Mouse (Mus musculus) spleen, adult 2 months (tissue): ENCODE results near the gene Aloxe3. TPM values are rescaled to one million over a fixed set of nuclear protein-coding genes. Genes with fewer than 3 reads are reported as not detected.
"Not testable (repeated sequence)": the region's sequence is repeated elsewhere in the genome, so short reads cannot be mapped to it uniquely, and the experiment has no call there.

Experiments used
- DNase-seq, 2 experiments: peaks; one replicate each; pipeline versions ENCODE4 v3.0.0 to v3.0.0-alpha.2; 2012 to 2021; ENCODE audit warnings: low spot score in 2 of 2, low read depth in 1 of 2
- H3K27ac ChIP-seq: fragments of 200-500 bp; 2 replicates; pipeline ENCODE4 v1.5.1; 2012; ENCODE audit warnings: low read length, inconsistent platforms; ENCODE audit not compliant: insufficient read depth
- H3K27me3 ChIP-seq: fragments of 200-500 bp; 2 replicates; pipeline ENCODE4 v1.6.1; 2012; ENCODE audit warnings: mild to moderate bottlenecking, moderate library complexity, low read length, inconsistent platforms; ENCODE audit not compliant: control insufficient read depth, insufficient read depth
- H3K36me3 ChIP-seq: fragments of 200-500 bp; 2 replicates; pipeline ENCODE4 v1.6.1; 2012; ENCODE audit warnings: mild to moderate bottlenecking, low read length, inconsistent platforms; ENCODE audit not compliant: control insufficient read depth, insufficient read depth
- H3K4me1 ChIP-seq: fragments of 200-500 bp; 2 replicates; pipeline ENCODE4 v1.6.1; 2011; ENCODE audit warnings: inconsistent platforms; ENCODE audit not compliant: control insufficient read depth, insufficient read depth, insufficient read length
- H3K4me3 ChIP-seq: fragments of 200-500 bp; 2 replicates; pipeline ENCODE4 v1.5.1; 2011; ENCODE audit warnings: mild to moderate bottlenecking, inconsistent platforms; ENCODE audit not compliant: insufficient read depth, insufficient read length; ENCODE audit errors: extremely low read depth
- CTCF ChIP-seq: fragments of 200-500 bp; IDR thresholded peaks from 2 replicates; pipeline ENCODE4 v1.5.1; 2011; ENCODE audit warnings: mild to moderate bottlenecking, inconsistent platforms; ENCODE audit not compliant: insufficient read depth, insufficient read length, insufficient replicate concordance; ENCODE audit errors: extremely low read depth
- POLR2A ChIP-seq: fragments of 200-500 bp; IDR thresholded peaks from 2 replicates; pipeline ENCODE4 v1.6.1; 2011; ENCODE audit warnings: low read depth, low read length, inconsistent platforms
- WGBS: fragments of 180-500 bp; shearing (Covaris S2); methylation state at CpG from one replicate; pipeline ENCODE4 v1.1.7; 2018; 5-methylcytosine and 5-hydroxymethylcytosine counted together
- polyA plus RNA-seq: library from polyadenylated mRNA; depleted of rRNA; stranded (reverse); fragments of >200 nt; gene quantifications from 2 replicates; pipeline ENCODE4 v1.2.3, GENCODE M21; 2012

Aloxe3 gene
- polyA plus RNA-seq, 1 experiment = 2.8 TPM

DNA sequence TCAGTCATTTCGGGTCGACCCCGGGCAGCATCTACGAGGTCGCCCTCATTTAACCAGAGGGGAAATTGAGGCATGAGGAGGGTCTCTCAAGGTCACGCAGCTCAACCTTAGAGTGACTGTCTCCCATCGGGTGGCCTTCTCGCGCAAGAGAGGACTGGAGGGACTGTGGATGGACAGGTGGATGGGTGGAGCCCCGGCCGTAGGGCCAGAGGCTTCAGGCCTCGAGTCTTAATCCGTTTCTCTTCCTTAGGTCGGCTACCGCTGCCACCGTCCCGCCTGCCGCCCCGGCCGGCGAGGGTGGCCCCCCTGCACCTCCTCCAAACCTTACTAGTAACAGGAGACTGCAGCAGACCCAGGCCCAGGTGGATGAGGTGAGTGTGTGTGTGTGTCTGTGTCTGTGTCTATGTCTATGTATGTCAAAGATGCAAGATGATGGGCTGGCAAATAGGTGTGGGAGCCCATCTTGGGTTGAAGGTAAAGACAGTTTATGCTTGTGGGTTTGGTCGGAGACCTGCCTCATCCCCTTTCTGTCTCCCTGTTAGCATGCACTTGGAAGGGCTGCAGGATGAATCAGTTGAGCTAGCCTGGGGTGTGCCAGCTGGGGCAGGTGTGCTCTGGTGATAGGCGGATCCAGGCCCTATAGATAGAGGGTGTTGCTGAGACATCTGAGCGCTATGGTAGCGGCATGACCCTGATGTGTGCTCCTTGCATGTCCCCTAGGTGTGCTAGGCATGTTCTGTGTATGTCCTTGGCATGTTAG lies 36.7 kb upstream of the Aloxe3 start:
- WGBS = 10% methylated on average over 25 of the region's 25 CpGs
- TF ChIP-seq CTCF = no peak
- no peak for TF ChIP-seq POLR2A

GRCm38 (mm10) chr11:69089616-69090290 lies 35.9 kb upstream of the Aloxe3 start:
- Histone ChIP-seq H3K27ac (no peak overlapping the region), H3K4me1 (peaks cover 11% of the 10 kb centered on the region; the same call in 1 of the 2 replicates), H3K4me3 (peak overlapping the region; percentile 72; the same call in 1 of the 2 replicates), H3K27me3 (no peaks in the 10 kb centered on the region), H3K36me3 (peaks cover 8% of the 10 kb centered on the region)
- 88% methylated on average over 12 of the region's 12 CpGs for WGBS
- no peak for DNase-seq
- no peak for TF ChIP-seq POLR2A
- no peak for TF ChIP-seq CTCF

More for the DNA sequence above, 36.7 kb upstream of the Aloxe3 start:
- H3K27me3 ChIP-seq = no peaks in the 10 kb centered on the region
- peaks cover 11% of the 10 kb centered on the region; the same call in 1 of the 2 replicates for H3K4me1 ChIP-seq
- peak overlapping the region; percentile 95 for H3K27ac ChIP-seq
- peak overlapping the region; percentile 72 for H3K4me3 ChIP-seq
- DNase-seq = no peak
- peaks cover 8% of the 10 kb centered on the region for H3K36me3 ChIP-seq

DNA sequence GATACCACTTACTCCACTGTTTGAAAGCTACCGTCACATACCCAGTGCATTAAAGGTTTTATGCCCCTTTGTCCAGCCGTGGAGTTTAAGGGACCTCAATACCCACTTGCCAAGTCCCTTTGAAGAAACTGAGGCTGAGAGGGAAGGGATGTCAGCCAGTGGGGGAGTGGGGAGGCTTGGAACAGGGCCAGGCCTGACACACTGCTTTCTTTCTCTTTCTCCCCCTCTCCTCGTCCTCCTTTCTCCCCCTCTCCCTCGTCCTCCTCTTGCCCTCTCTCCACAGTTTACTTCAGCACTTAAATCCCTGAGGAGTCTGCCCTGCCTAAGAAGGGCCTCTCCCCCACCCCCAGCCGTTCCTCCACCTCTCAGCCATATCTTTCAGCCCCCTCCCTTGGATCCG lies 35.3 kb upstream of the Aloxe3 start:
- WGBS = 84% methylated on average over 6 of the region's 6 CpGs
- DNase-seq = no peak
- no peak overlapping the region for H3K27ac ChIP-seq
- H3K4me3 ChIP-seq = no peak overlapping the region
- H3K27me3 ChIP-seq = no peaks in the 10 kb centered on the region
- peaks cover 11% of the 10 kb centered on the region; the same call in 1 of the 2 replicates for H3K4me1 ChIP-seq
- no peak for TF ChIP-seq POLR2A
- H3K36me3 ChIP-seq = peaks cover 8% of the 10 kb centered on the region

DNA sequence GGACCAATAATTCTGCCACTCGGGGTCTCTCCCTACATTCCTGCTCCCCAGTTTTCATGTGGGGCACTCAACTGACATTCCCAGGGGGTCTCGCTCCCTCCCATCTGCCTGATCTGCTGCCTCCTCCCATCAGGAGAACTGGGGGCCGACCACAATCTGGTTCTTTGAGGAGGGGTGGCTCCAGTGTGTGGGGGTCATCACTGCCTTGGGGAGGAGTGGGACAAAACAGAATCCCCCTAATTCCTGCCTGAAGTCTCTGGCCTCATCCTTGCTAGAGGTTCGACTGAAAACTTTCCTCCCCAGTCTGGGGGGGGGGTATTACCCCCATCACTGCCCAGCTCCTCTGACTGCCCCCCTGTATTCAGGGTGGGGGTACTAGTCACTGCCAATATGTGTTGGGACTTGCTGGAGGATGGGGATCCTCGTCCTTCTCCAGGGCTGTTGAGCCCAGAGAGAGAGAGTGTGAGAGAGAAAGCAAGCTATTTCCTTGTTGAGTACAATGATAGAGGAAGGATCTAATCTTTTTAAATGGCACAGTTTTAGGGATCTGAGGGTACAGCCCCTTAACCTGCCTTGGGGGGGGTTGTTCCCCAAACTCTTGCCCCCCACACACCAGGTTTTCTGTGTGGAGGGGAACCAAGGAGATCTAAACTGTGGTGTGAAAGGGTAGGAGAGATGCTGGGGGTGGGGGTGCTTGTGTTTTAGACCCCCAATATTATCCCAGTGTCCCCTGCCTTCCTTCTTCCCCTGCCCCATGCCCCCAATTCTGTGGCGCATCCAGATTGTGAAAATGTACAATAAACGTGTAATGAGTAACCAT lies 33.9 kb upstream of the Aloxe3 start:
- no peaks in the 10 kb centered on the region for H3K27me3 ChIP-seq
- DNase-seq = no peak
- peaks cover 13% of the 10 kb centered on the region; the same call in 1 of the 2 replicates for H3K4me1 ChIP-seq
- no peak overlapping the region for H3K4me3 ChIP-seq
- TF ChIP-seq POLR2A (no peak), CTCF (no peak)
- peaks cover 8% of the 10 kb centered on the region for H3K36me3 ChIP-seq
- no peak overlapping the region for H3K27ac ChIP-seq
- WGBS = 76% methylated on average over 7 of the region's 7 CpGs

GRCm38 (mm10) chr11:69092386-69092751 lies 33.3 kb upstream of the Aloxe3 start:
- peaks cover 8% of the 10 kb centered on the region for H3K36me3 ChIP-seq
- H3K4me1 ChIP-seq = peaks cover 19% of the 10 kb centered on the region
- peak overlapping the region; percentile 3; the same call in 1 of the 2 replicates for H3K27ac ChIP-seq
- 6% methylated on average over 3 of the region's 3 CpGs for WGBS
- peak; percentile 67 to 91 for DNase-seq
- H3K27me3 ChIP-seq = no peaks in the 10 kb centered on the region
- no peak overlapping the region for H3K4me3 ChIP-seq
- TF ChIP-seq CTCF (peak; percentile 76; the same call in 1 of the 2 replicates), POLR2A (no peak)

DNA sequence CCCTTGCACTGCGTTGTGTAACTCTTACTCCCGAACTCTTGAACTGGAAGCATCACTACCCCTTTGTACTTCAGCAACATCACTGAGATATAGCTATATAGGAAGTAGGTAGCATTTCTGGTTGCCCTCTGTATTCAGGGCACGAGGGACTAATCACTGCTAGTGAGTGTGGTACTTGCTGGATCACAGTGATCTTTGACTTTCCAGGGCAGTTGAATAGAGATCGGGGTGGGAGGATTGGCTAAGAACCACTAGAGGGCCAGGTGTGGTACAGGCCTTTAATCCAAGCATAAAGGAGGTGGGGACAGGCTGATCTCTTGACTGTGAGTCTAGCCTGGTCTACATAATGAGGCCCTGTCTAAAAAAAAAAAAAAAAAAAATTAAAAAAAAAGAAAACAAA lies 32.8 kb upstream of the Aloxe3 start:
- Histone ChIP-seq H3K27ac (peak overlapping the region; percentile 3; the same call in 1 of the 2 replicates), H3K27me3 (no peaks in the 10 kb centered on the region), H3K4me1 (peaks cover 24% of the 10 kb centered on the region), H3K4me3 (no peak overlapping the region), H3K36me3 (peaks cover 8% of the 10 kb centered on the region)
- 82% methylated on average over 4 of the region's 4 CpGs for WGBS
- TF ChIP-seq CTCF = no peak
- TF ChIP-seq POLR2A = no peak
- no peak for DNase-seq

DNA sequence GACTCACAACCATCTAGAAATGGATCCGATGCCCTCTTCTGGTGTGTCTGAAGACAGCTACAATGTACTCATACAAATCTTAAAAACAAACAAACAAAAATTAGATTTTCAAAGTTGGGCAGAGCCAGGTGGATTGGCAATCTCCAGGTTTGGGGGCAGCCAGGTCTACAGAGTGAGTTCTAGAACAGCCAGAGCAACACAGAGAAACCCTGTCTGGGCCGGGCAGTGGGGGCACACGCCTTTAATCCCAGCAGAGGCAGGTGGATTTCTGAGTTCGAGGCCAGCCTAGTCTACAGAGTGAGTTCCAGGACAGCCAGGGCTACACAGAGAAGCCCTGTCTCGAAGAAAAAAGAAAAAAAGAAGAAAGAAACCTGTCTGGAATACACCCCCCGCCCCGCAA lies 31.8 kb upstream of the Aloxe3 start:
- not testable (repeated sequence) for H3K4me3 ChIP-seq, H3K27me3 ChIP-seq, H3K27ac ChIP-seq, DNase-seq, H3K36me3 ChIP-seq
- 90% methylated on average over 7 of the region's 7 CpGs for whole genome bisulfite sequencing
- peaks cover 30% of the 10 kb centered on the region for H3K4me1 ChIP-seq
